Mouse (Mus musculus): Measurements from ENCODE around the gene Olfr1140.

Olfr1140 gene

GRCm38 (mm10) chr2:87743452-87743851 lies at the start of gene Olfr1140:
Gene Olfr1140 (plus strand): TSS chr2:87743752.
- in situ Hi-C loops (cut with MboI; ENCODE audit: low sequenced_read_pairs), result no loop called here

- in situ Hi-C loops (cut with MboI; ENCODE audit: low sequenced_read_pairs), result no loop called here
These were observed 49.7 kb upstream of the Olfr1140 start, which contains the start of gene Olfr1136 for GRCm38 (mm10) chr2:87693847-87694246. Gene Olfr1136 (minus strand): TSS chr2:87693947.

- in situ Hi-C loops (cut with MboI; ENCODE audit: low sequenced_read_pairs), result no loop called here
These were observed 30.5 kb upstream of the Olfr1140 start, which contains the start of gene Olfr1137 for GRCm38 (mm10) chr2:87713079-87713478. Gene Olfr1137 (minus strand): TSS chr2:87713179.

- in situ Hi-C loops (cut with MboI; ENCODE audit: low sequenced_read_pairs), result no loop called here
These were observed 3.7 kb upstream of the Olfr1140 start, which contains the start of gene Olfr1138 for GRCm38 (mm10) chr2:87739878-87740277. Gene Olfr1138 (minus strand): TSS chr2:87739978.

DNA sequence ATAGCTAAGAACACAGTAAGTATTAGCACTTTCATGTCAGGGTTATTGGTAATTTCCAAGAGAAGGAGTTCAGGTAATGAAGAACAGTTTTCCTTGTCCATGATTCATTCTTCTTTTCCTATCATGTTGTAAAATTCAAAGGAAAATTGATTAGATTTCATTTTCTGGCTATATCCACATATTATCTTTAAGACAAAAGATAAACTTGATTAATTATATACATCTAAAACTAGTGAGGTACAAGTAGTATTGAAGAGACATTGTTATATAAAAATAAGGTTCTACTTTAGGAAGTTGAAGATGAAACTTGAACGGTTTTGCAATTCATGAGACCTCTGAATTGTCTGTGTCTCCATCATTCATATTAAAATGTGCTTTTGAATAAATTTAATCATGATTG lies 10.3 kb downstream of the Olfr1140 start, which contains the start of gene Olfr1141:
Gene Olfr1141, minus strand, starts transcription at position 101 of the 400 bp plus-strand sequence.
- in situ Hi-C loops (cut with MboI; ENCODE audit: low sequenced_read_pairs), result no loop called here

DNA sequence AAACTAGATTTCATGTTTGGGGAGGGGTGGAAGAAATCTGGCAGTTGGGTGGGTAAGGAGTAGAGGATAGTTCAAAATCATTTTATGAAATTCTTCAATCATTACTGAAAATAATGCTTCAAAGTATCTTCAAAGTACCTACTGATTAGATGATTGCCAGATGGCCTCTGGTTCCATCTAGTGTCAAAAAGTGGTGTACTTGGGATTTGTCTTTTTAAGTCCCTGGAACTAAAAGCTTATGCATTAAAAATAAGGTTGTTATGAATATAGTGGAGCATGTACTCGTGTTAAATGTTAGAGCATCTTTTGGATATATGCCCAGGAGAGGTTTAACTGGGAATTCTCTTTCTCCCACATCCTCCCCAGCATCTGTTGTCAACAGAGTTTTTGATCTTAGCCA lies 32.6 kb downstream of the Olfr1140 start:
- in situ Hi-C loops (cut with MboI; ENCODE audit: low sequenced_read_pairs), result no loop called here

DNA sequence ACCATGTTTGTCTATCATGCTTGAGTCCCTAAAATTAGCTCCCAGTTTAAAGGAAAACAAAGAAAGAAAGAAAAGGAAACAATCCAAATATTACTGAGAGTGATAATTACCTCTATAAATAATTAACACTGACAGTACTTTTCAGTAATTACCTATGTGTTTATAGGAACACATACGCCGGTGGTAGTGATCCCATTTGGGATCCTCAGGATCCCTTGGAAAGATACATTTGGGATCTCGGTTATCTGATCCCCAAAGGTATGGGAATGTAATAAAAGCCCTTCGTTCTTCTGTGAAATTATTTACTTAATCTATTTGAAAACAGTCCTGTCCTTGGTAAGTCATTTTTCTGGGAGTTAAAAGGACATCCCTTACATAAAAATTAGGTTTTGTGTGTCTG lies 35.6 kb downstream of the Olfr1140 start, which contains the start of gene Olfr152:
Gene Olfr152, plus strand, starts transcription at position 301 of the 400 bp plus-strand sequence.
- in situ Hi-C loops (cut with MboI; ENCODE audit: low sequenced_read_pairs), result no loop called here

Measured in CH12F3 (cell line).